Mouse (Mus musculus) left cerebral cortex, adult 9 months (tissue): ENCODE measurements around the gene Cfap58.

Experiments used
- DNase-seq, 2 experiments: peaks; one replicate each; pipeline ENCODE4 v3.0.0; 2022; ENCODE audit warnings: low spot score in 2 of 2

Gene Cfap58

GRCm38 (mm10) chr19:47937443-47938406 lies at the start of gene Cfap58:
Gene Cfap58 (plus strand): TSS chr19:47937675.
- no peak for DNase-seq

- DNase-seq, result no peak
These were observed 49.4 kb upstream of the Cfap58 start for GRCm38 (mm10) chr19:47888037-47888436.

- no peak for DNase-seq
These were observed 46.9 kb upstream of the Cfap58 start for GRCm38 (mm10) chr19:47890489-47891130.

- no peak for DNase-seq
These were observed 45.7 kb upstream of the Cfap58 start for GRCm38 (mm10) chr19:47891562-47892312.

- DNase-seq, result no peak
These were observed 44.4 kb upstream of the Cfap58 start for GRCm38 (mm10) chr19:47893092-47893491.

GRCm38 (mm10) chr19:47898472-47899079 lies 38.9 kb upstream of the Cfap58 start:
- DNase-seq, result no peak

GRCm38 (mm10) chr19:47900012-47900411 lies 37.5 kb upstream of the Cfap58 start:
- DNase-seq, result no peak

- no peak for DNase-seq
These were observed 36.9 kb upstream of the Cfap58 start for GRCm38 (mm10) chr19:47900558-47900957.

- no peak for DNase-seq
These were observed 34.9 kb upstream of the Cfap58 start for GRCm38 (mm10) chr19:47902316-47903201.

- no peak for DNase-seq
These were observed 33.8 kb upstream of the Cfap58 start for GRCm38 (mm10) chr19:47903679-47904078.

- no peak for DNase-seq
These were observed 32.4 kb upstream of the Cfap58 start for GRCm38 (mm10) chr19:47905081-47905480.

- no peak for DNase-seq
These were observed 31.9 kb upstream of the Cfap58 start for GRCm38 (mm10) chr19:47905603-47906002.

- no peak for DNase-seq
These were observed 29.9 kb upstream of the Cfap58 start for GRCm38 (mm10) chr19:47907596-47907995.

- no peak for DNase-seq
These were observed 28.5 kb upstream of the Cfap58 start for GRCm38 (mm10) chr19:47908961-47909371.

GRCm38 (mm10) chr19:47909387-47910116 lies 27.9 kb upstream of the Cfap58 start:
- no peak for DNase-seq

GRCm38 (mm10) chr19:47910117-47910618 lies 27.3 kb upstream of the Cfap58 start:
- no peak for DNase-seq

- DNase-seq, result no peak
These were observed 26.7 kb upstream of the Cfap58 start for GRCm38 (mm10) chr19:47910751-47911150.

GRCm38 (mm10) chr19:47913344-47913743 lies 24.1 kb upstream of the Cfap58 start:
- no peak for DNase-seq

- DNase-seq, result no peak
These were observed 23.3 kb upstream of the Cfap58 start for GRCm38 (mm10) chr19:47914191-47914590.

- no peak for DNase-seq
These were observed 22.2 kb upstream of the Cfap58 start for GRCm38 (mm10) chr19:47915251-47915650.
